Mouse (Mus musculus) T-helper 17 cell (primary cell): ENCODE results near the gene Evpl.

Experiments
- in situ Hi-C, 2 experiments: fragments of 300-600 bp; cut with MboI, MseI; formaldehyde crosslinking; loops; 1 replicate in 1 of 2; 2 replicates in 1 of 2; pipeline ENCODE4 v1.15.1; 2025; ENCODE audit warnings: high pct_unique_total_duplicates in 2 of 2

Evpl gene

DNA sequence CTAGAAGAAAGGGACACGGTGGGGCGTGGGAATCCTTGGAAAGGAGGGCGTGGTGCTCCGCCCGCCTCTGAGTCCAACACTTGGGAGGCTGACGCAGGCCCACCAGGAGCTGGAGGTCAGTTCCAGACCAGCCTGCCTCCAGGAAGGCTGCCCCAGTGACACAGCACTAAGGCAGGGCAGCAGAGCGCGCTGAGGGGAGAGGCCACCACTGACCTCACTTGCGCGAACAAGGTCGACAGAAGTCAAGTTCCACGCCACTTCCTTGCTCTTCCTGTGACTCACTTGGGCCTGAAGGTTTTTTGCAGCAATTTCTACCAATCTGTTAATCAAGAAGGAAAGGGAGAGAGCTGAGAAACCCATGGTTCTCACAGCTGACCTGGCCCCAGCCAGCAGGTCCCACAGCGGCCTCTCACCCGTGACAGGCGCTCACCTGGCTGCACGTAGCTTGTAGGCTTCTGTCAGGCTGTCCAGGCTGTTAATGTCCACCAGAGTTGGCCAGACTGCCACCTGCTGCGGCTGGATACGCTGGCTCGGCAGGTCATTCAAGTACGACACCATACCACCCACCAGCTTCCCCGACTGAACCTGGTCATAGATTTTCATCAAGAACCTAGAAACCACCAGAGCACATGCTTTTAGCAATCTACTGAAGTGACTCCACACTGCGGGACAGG, 63.0 kb downstream of the Evpl start:
- in situ Hi-C loops = loop anchor here (5.0 kb wide), 1 partner anchor 953 kb away; no protein-coding TSS in a partner anchor

GRCm38 (mm10) chr11:116171959-116172358, 65.9 kb downstream of the Evpl start:
- in situ Hi-C loops = no loop called here
